Mouse (Mus musculus) c-Kit-positive CD71-positive TER-119-negative erythroid progenitor cells, embryonic 14.5 days (primary cell): ENCODE results near the gene Sbno2.
A peak's percentile ranks its signal among the peaks of the same experiment; 100 is the strongest.

Experiments used
- DNase-seq: peaks from one replicate; pipeline ENCODE4 v3.0.0-alpha.2; 2013; ENCODE audit warnings: low read depth

Sbno2 gene

GRCm38 (mm10) chr10:80123932-80124562 lies 18.7 kb upstream of the Sbno2 start:
- no peak for DNase-seq

DNA sequence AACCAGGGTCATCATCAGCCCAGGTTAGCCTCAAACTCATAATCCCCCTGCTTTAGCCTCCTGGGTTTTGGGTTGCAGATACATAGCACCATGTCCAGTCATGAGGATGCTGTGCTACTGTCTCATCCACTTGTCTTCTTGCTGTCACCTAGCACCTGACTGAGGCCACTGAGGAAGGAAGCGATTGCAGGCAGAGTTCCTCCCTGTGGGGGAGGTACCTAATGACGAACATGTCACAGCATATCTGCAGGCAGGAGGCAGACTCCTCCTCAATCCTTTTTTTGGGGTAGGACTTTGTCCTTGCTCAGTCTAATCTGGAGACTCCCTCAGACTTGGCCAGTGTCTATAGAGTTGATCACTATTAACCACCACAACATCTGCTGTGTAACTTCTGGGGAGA lies 16.3 kb upstream of the Sbno2 start:
- DNase-seq, result no peak

GRCm38 (mm10) chr10:80120146-80120545 lies 14.8 kb upstream of the Sbno2 start:
- no peak for DNase-seq

GRCm38 (mm10) chr10:80118552-80118951 lies 13.2 kb upstream of the Sbno2 start:
- no peak for DNase-seq

DNA sequence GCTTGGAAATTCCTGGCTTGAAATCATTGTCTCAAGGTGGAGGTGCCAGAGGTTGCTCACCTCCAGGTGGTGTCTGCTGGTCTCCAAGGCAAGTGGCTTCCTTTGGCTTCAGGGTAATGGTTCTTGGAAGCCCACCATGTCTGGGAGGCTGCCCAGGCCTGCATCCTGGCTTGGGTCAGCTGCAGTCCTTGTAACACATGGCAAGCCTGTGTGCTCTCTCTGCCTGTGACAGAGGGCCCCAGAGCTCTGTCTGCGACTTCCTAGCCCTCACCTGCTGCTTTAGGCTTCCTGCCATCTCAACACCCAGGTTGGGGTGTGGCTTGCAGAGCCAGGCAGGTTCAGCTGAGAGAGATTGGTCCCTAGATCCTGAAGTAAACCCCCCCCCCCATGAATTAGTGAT lies 12.4 kb upstream of the Sbno2 start:
- no peak for DNase-seq

- peak; percentile 67 for DNase-seq
Measured at GRCm38 (mm10) chr10:80116927-80117691, 11.7 kb upstream of the Sbno2 start.

DNA sequence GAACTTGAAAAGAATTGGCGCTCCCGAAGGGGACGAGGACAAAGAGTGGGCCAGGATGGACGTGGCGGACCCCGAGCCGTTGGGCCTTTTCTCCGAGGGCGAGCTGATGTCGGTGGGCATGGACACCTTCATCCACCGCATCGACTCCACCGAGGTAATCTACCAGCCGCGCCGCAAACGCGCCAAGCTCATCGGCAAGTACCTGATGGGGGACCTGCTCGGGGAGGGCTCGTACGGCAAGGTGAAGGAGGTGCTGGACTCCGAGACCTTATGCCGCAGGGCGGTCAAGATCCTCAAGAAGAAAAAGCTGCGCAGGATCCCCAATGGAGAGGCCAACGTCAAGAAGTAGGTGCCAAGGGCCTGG lies 11.2 kb upstream of the Sbno2 start:
- no peak for DNase-seq

GRCm38 (mm10) chr10:80115944-80116335 lies 10.6 kb upstream of the Sbno2 start:
- DNase-seq, result no peak

- peak; percentile 100 for DNase-seq
Measured at GRCm38 (mm10) chr10:80115290-80115943, 10.0 kb upstream of the Sbno2 start, which contains the start of gene Stk11. TSS of gene Stk11 (plus strand) at chr10:80115803.

GRCm38 (mm10) chr10:80114341-80115284 lies 9.2 kb upstream of the Sbno2 start:
- peak; percentile 88 for DNase-seq

DNA sequence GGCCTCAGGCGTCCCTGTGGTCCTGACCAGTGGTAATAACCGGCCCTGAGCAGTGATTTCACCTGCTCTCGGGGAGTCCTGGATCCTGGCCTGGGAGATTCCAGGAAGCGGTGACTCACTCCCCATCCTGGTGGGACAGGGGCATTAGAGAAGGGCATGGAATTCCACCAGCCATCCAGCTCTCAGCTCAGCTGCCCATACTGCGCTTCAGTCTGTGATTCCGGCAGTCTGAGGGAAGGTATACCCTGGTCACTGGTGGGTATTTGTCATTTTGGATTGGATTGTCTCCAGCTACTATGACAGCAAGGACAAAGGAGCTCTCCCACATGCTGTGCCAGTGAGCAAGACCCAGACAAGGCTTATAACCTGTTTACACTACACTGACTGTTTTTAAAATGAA lies 2.3 kb upstream of the Sbno2 start:
- DNase-seq, result no peak

GRCm38 (mm10) chr10:80105926-80106325 lies 555 bp upstream of the Sbno2 start:
- DNase-seq, result no peak

- DNase-seq, result no peak
Measured at GRCm38 (mm10) chr10:80104181-80104580, 1.2 kb downstream of the Sbno2 start.

GRCm38 (mm10) chr10:80103032-80103431 lies 2.3 kb downstream of the Sbno2 start:
- DNase-seq, result peak; percentile 45

GRCm38 (mm10) chr10:80102216-80102915 lies 3.0 kb downstream of the Sbno2 start:
- DNase-seq, result peak; percentile 75

- no peak for DNase-seq
Measured at GRCm38 (mm10) chr10:80100982-80101381, 4.4 kb downstream of the Sbno2 start.

DNA sequence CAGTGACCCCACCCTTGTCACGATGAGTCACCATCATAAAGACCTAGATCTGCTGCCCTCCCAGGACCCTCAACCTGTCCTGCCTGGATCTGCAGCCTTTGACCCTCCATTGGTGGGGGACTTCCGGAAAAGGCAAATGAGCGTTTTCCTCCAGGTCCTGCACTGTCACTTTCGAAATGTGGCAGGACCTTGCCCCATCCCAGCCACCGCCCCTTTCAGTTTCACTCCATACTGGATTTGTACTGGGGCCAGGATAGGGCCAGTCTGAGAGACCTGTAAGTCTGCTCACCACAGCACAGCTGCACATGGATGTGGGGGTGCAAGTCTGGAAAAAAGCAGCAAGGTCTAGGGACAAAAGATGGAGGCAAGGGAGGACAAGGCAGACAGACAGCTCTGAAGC lies 6.7 kb downstream of the Sbno2 start:
- DNase-seq, result no peak

GRCm38 (mm10) chr10:80097275-80097674 lies 8.1 kb downstream of the Sbno2 start:
- DNase-seq, result no peak

GRCm38 (mm10) chr10:80095547-80095946 lies 9.8 kb downstream of the Sbno2 start:
- no peak for DNase-seq

DNA sequence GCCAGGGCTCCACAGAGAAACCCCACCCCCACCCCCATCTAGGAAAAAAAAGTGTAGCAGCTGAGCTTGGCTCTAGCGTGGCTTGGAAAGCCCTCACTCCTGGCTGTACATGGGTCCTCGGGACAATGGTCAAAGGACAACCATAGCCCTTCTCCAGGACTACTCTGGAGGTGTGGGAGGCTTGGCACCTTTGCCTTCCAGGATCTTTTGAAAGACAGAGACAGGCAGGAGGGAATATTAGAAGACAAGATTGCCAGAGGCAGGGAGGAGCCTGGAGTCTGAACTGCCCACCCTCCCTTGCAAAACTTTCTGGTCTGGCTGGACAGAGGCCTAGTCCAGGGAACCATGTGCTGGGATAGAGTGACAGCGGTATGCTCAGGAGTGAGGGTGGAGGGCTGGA lies 10.7 kb downstream of the Sbno2 start:
- DNase-seq, result no peak

DNA sequence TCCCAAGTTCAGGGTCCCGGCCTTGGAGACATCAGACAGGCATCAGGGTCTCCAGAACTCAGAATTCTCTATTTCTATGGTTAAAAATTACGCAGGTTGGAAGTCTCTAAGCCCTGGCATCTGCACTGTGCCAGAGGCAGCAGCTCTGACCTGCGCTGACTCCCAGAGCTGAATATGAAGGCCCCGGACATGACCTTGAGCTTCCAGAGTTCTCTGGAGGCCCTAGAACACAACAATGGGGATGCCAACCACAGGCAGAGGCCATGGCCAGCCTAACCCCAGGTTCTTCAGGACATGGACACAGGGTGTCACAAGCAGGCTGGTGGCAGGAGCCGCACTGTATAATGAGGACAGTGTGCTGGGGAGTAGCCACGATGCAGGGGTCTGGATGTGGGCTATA lies 11.3 kb downstream of the Sbno2 start:
- DNase-seq, result no peak
